Mouse (Mus musculus): ENCODE measurements around the gene Slc35e3.

DNA sequence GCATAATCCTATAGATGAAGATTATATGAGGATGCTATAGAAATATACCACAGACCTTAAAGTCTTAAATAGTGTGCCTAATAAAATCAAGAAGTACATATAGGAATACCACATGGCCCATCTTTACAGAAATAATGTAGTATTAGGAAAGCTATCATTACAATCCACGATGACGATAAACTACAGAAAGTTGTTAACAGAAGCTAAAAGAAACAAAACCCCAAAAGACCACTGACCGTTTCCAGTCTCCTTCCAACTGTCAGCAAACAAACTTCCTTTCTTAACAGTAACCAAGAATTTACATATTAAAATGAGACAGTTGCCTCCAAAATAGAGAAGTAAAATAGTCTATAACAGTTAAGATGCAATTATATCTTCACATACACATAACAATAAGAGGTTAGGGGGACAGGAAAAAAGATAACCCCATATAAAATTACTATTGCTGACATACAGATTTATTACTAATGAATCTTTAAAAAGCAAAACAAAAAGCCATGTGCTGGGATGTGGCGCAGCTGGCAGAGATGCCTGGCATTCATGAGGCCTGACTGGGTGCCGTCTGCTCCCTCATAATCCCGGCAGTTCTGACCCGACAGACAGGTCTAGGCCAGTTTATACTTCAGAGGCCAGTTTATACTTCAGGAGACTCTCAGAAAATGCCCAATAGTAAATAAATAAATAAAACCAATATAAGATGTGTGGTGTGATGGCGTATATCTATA lies 33.6 kb upstream of the Slc35e3 start:
- no peak for TF ChIP-seq CTCF (IDR thresholded peaks at IDR 0.05; ENCODE audit: low read depth)
- no peak for TF ChIP-seq EP300 (IDR thresholded peaks at IDR 0.05; ENCODE audit: low read depth)

Data from liver, postnatal 0 days (tissue).